Comparison of ENCODE assay signal across 14 mouse cellular contexts in the genomic region with DNA sequence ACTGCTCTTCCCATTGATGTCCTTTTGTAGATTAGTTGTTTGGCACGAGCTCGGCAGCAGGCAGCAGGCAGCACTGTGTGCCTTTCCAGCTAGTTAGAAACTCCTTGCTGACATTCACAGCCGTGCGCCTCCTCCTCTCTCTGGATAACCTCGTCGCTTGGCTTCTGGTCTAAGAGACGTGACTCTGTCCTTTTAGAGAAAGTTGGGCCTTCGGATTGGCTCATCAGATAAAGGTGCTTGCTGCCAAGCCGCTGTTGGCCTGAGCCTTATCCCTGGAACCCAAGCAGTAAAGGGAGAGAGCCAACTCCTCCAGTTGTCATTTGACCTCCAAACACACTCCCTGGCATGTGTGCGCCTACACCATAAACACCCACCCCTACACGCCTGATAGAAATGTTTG.
DNase-seq lines count a peak whose midpoint lies in the region; ATAC-seq and TF ChIP-seq lines count a peak whose summit lies in the region.
"Had no signal": no experiment of that assay in that cellular context is flagged by ENCODE, and none has a peak within 500 bp of the region (broad histone marks: within the 10 kb centered on the region; RNA-seq: fewer than 3 reads in every experiment).

No protein-coding gene starts in this region.

- no peak for TF ChIP-seq POLR2A in liver, adult 2 months (IDR thresholded peaks at IDR 0.05; ENCODE audit: extremely low read depth, insufficient read depth, low read length)

- no peak overlapping the region for H3K9ac ChIP-seq in liver, adult 2 months (ENCODE audit: low read depth, low read length)
- no peak overlapping the region for H3K9ac ChIP-seq in liver, postnatal 0 days (replicated peaks)
- no peak overlapping the region for H3K9ac ChIP-seq in heart, postnatal 0 days (replicated peaks; ENCODE audit: low read depth, low read length)
- no peak overlapping the region for H3K9ac ChIP-seq in stomach, postnatal 0 days (ENCODE audit: low read length)
- H3K9ac ChIP-seq: embryonic facial prominence, embryonic 12.5 days; heart, embryonic 13.5 days; liver, embryonic 15.5 days had no signal

- no peak overlapping the region for H3K4me2 ChIP-seq in liver, postnatal 0 days (ENCODE audit: low read depth, low read length)
- 0 out of 2 replicates have a peak overlapping the region, but pooled peaks have one; percentile 4 for H3K4me2 ChIP-seq in heart, postnatal 0 days (ENCODE audit: low read depth, low read length)
- H3K4me2 ChIP-seq in stomach, postnatal 0 days (replicated peaks; ENCODE audit: low read depth) = no peak overlapping the region
- H3K4me2 ChIP-seq: embryonic facial prominence, embryonic 12.5 days; heart, embryonic 13.5 days; liver, embryonic 15.5 days had no signal

- H3K4me1 ChIP-seq in liver, adult 2 months (ENCODE audit: control insufficient read depth, insufficient read depth, low read length) = no peaks in the 10 kb centered on the region
- H3K4me1 ChIP-seq in liver, postnatal 0 days (ENCODE audit: insufficient read depth) = no peaks in the 10 kb centered on the region
- peaks cover 35% of the 10 kb centered on the region for H3K4me1 ChIP-seq in heart, postnatal 0 days (ENCODE audit: control insufficient read depth, insufficient read depth)
- H3K4me1 ChIP-seq in stomach, postnatal 0 days (replicated peaks; ENCODE audit: control insufficient read depth, insufficient read depth) = no peaks in the 10 kb centered on the region
- H3K4me1 ChIP-seq: embryonic facial prominence, embryonic 12.5 days; liver, embryonic 15.5 days had no signal

- no peak for TF ChIP-seq CTCF in liver, adult 2 months (IDR thresholded peaks at IDR 0.05; ENCODE audit: low read depth, low read length)
- TF ChIP-seq CTCF in liver, postnatal 0 days (IDR thresholded peaks at IDR 0.05; ENCODE audit: low read depth) = no peak
- no peak for TF ChIP-seq CTCF in heart, postnatal 0 days (IDR thresholded peaks at IDR 0.05; ENCODE audit: low read depth)
- no peak for TF ChIP-seq CTCF in stomach, postnatal 0 days (IDR thresholded peaks at IDR 0.05; ENCODE audit: low read depth)

- no peaks in the 10 kb centered on the region for H3K9me3 ChIP-seq in liver, postnatal 0 days (ENCODE audit: low read length)
- no peaks in the 10 kb centered on the region for H3K9me3 ChIP-seq in heart, postnatal 0 days (replicated peaks; ENCODE audit: control insufficient read depth, low read length)
- no peaks in the 10 kb centered on the region for H3K9me3 ChIP-seq in stomach, postnatal 0 days (ENCODE audit: control insufficient read depth, low read length)
- H3K9me3 ChIP-seq: embryonic facial prominence, embryonic 12.5 days; heart, embryonic 13.5 days; liver, embryonic 15.5 days had no signal

- H3K27me3 ChIP-seq in liver, adult 2 months (ENCODE audit: control insufficient read depth, insufficient read depth, low read length) = peaks cover 5% of the 10 kb centered on the region; the same call in 1 of the 2 replicates
- no peaks in the 10 kb centered on the region for H3K27me3 ChIP-seq in liver, postnatal 0 days (ENCODE audit: insufficient read depth, low read length)
- no peaks in the 10 kb centered on the region for H3K27me3 ChIP-seq in heart, postnatal 0 days (ENCODE audit: control insufficient read depth, insufficient read depth, low read length)
- H3K27me3 ChIP-seq in stomach, postnatal 0 days (ENCODE audit: control insufficient read depth, insufficient read depth, low read length) = no peaks in the 10 kb centered on the region
- H3K27me3 ChIP-seq: embryonic facial prominence, embryonic 12.5 days; heart, embryonic 13.5 days; liver, embryonic 15.5 days; Patski had no signal

- DNase-seq in adrenal gland, postnatal 14 days = peak; percentile 29
- no peak for DNase-seq in adrenal gland, adult 18-20 months (ENCODE audit: low spot score in 2 of 2)
- DNase-seq in liver, adult 2 months (ENCODE audit: extremely low read depth, low read depth, low spot score) = peak; percentile 17
- no peak for DNase-seq in liver, postnatal 0 days
- DNase-seq in heart, postnatal 0 days (ENCODE audit: low spot score) = peak; percentile 46
- no peak for DNase-seq in stomach, postnatal 0 days (ENCODE audit: low spot score)
- DNase-seq in natural killer cell, adult 2 months (ENCODE audit: low spot score in 2 of 2) = no peak
- DNase-seq: layer of hippocampus, postnatal 36 days had no signal

- no peaks in the 10 kb centered on the region for H3K79me2 ChIP-seq in liver, adult 2 months (ENCODE audit: control insufficient read depth, insufficient read depth, low read length)

- TF ChIP-seq EP300 in liver, postnatal 0 days (IDR thresholded peaks at IDR 0.05; ENCODE audit: low read depth) = no peak
- no peak for TF ChIP-seq EP300 in heart, postnatal 0 days (IDR thresholded peaks at IDR 0.05; ENCODE audit: low read depth)
- no peak for TF ChIP-seq EP300 in stomach, postnatal 0 days (optimal IDR thresholded peaks at IDR 0.05)

- no peak overlapping the region for H3K27ac ChIP-seq in liver, adult 2 months (replicated peaks; ENCODE audit: insufficient read depth, low read depth, low read length)
- no peak overlapping the region for H3K27ac ChIP-seq in liver, postnatal 0 days (ENCODE audit: low read depth)
- H3K27ac ChIP-seq in heart, postnatal 0 days (ENCODE audit: low read depth) = peak overlapping the region; percentile 83
- H3K27ac ChIP-seq in stomach, postnatal 0 days (replicated peaks) = no peak overlapping the region
- H3K27ac ChIP-seq: embryonic facial prominence, embryonic 12.5 days; heart, embryonic 13.5 days; liver, embryonic 15.5 days had no signal

- H3K4me3 ChIP-seq in liver, adult 2 months (ENCODE audit: insufficient read depth, low read depth, low read length) = no peak overlapping the region
- H3K4me3 ChIP-seq in liver, postnatal 0 days (ENCODE audit: low read depth, low read length) = no peak overlapping the region
- H3K4me3 ChIP-seq in heart, postnatal 0 days (ENCODE audit: low read depth, low read length) = no peak overlapping the region
- no peak overlapping the region for H3K4me3 ChIP-seq in stomach, postnatal 0 days (ENCODE audit: low read depth, low read length)
- H3K4me3 ChIP-seq: embryonic facial prominence, embryonic 12.5 days; heart, embryonic 13.5 days; liver, embryonic 15.5 days; myocyte had no signal

- no peaks in the 10 kb centered on the region for H3K36me3 ChIP-seq in liver, adult 2 months (ENCODE audit: control insufficient read depth, insufficient read depth, low read length)
- no peaks in the 10 kb centered on the region for H3K36me3 ChIP-seq in liver, postnatal 0 days (replicated peaks; ENCODE audit: insufficient read depth, low read length)
- no peaks in the 10 kb centered on the region for H3K36me3 ChIP-seq in heart, postnatal 0 days (replicated peaks; ENCODE audit: control insufficient read depth, insufficient read depth, low read length)
- H3K36me3 ChIP-seq in stomach, postnatal 0 days (ENCODE audit: control insufficient read depth, insufficient read depth, low read length) = no peaks in the 10 kb centered on the region
- H3K36me3 ChIP-seq: embryonic facial prominence, embryonic 12.5 days; heart, embryonic 13.5 days; liver, embryonic 15.5 days had no signal

- no peak for ATAC-seq in liver, postnatal 0 days
- ATAC-seq in heart, postnatal 0 days (ENCODE audit: insufficient read depth, low read depth) = peak; percentile 62
- ATAC-seq in stomach, postnatal 0 days (ENCODE audit: low FRiP score, low TSS enrichment) = peak; percentile 38; the same call in 1 of the 2 replicates
- ATAC-seq in frontal cortex, adult (ENCODE audit: low TSS enrichment) = no peak
- ATAC-seq: Patski had no signal

- WGBS in liver, adult 2 months = 66% methylated on average over 11 of the region's 11 CpGs
- 62% methylated on average over 11 of the region's 11 CpGs for WGBS in liver, postnatal 0 days (ENCODE audit: insufficient replicate concordance)
- 26% methylated on average over 11 of the region's 11 CpGs for WGBS in heart, postnatal 0 days
- WGBS in stomach, postnatal 0 days = 29% methylated on average over 11 of the region's 11 CpGs

Comparison
In these comparisons a context has a peak if more than half of its experiments do, and no peak if none do; other contexts are left out.
1. DNase-seq: peak in adrenal gland, postnatal 14 days (single experiment), liver, adult 2 months (single experiment) and heart, postnatal 0 days (single experiment); none in adrenal gland, adult 18-20 months (0 of 2), liver, postnatal 0 days (single experiment), stomach, postnatal 0 days (single experiment) and natural killer cell, adult 2 months (0 of 2).
2. ATAC-seq: peak in heart, postnatal 0 days (single experiment) and stomach, postnatal 0 days (single experiment); none in liver, postnatal 0 days (single experiment) and frontal cortex, adult (single experiment).